Mouse (Mus musculus): ENCODE data around the gene Csnk1e.

DNA sequence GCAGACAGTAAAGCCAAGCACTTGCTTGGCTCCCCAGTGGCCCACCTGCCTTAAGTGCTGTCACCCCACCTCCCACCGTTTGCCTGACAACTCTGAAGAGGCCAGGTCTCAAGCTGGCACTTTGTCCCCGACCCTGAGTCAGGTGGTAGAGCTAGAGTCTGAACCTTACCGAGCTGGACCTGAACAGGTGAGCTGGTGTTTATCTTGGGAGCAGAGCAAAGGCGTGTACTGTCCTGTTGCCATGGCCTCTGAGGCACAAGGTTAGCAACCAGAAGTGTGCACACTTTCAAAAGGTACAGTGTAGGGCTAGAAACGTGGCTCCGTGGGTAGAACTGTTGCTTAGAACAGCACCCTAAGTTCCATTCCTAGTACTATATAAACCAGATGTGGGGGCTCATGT is 67.2 kb downstream of the Csnk1e start:
- TF ChIP-seq GATA1 (IDR thresholded peaks at IDR 0.05; ENCODE audit: low read length) (no peak), TAL1 (IDR thresholded peaks at IDR 0.05; ENCODE audit: low read length) (no peak)

Measured in erythroblast, embryonic 14.5 days (primary cell).